Mouse (Mus musculus) lung, embryonic 14.5 days (tissue): Measurements from ENCODE around the gene Ikzf2. TPM values are rescaled to one million over a fixed set of nuclear protein-coding genes. Genes with fewer than 3 reads are reported as not detected.

Source experiments
- ATAC-seq: fragments of 200-750 bp; cut with Nextera tagmentation; 2 replicates; pipeline ENCODE4 v1.8.0; 2017; ENCODE audit warnings: mild to moderate bottlenecking, moderate TSS enrichment, moderate library complexity; ENCODE audit not compliant: insufficient read depth
- DNase-seq: peaks from one replicate; pipeline ENCODE4 v3.0.0-alpha.2; 2015
- H3K27ac ChIP-seq: fragments of 300-500 bp; sonication (generic); 2 replicates; pipeline ENCODE4 v1.5.1; 2014; ENCODE audit warnings: low read depth, mild to moderate bottlenecking, moderate library complexity
- H3K27me3 ChIP-seq: fragments of 300-500 bp; sonication (generic); 2 replicates; pipeline ENCODE4 v1.6.1; 2014; ENCODE audit warnings: low read length, control low read depth; ENCODE audit not compliant: insufficient read depth
- H3K36me3 ChIP-seq: fragments of 300-500 bp; sonication (generic); 2 replicates; pipeline ENCODE4 v1.6.1; 2014; ENCODE audit warnings: control low read depth; ENCODE audit not compliant: insufficient read depth
- H3K4me1 ChIP-seq: fragments of 300-500 bp; sonication (generic); 2 replicates; pipeline ENCODE4 v1.6.1; 2014; ENCODE audit warnings: antibody characterized with exemption, control low read depth; ENCODE audit not compliant: insufficient read depth
- H3K4me2 ChIP-seq: fragments of 300-500 bp; sonication (generic); 2 replicates; pipeline ENCODE4 v1.6.1; 2014; ENCODE audit warnings: mild to moderate bottlenecking
- H3K4me3 ChIP-seq: fragments of 300-500 bp; sonication (generic); 2 replicates; pipeline ENCODE4 v1.5.1; 2014; ENCODE audit warnings: low read depth, low read length
- H3K9ac ChIP-seq: fragments of 300-500 bp; sonication (generic); 2 replicates; pipeline ENCODE4 v1.6.1; 2014
- H3K9me3 ChIP-seq: fragments of 300-500 bp; sonication (generic); 2 replicates; pipeline ENCODE4 v1.6.1; 2016; ENCODE audit warnings: low read depth, low read length, control low read depth
- CTCF ChIP-seq: IDR thresholded peaks from 2 replicates; pipeline ENCODE4 v1.5.1; 2016; ENCODE audit warnings: antibody characterized with exemption, low read depth
- WGBS: fragments of 180-500 bp; shearing (Covaris S2); extraction: QIAGEN DNeasy Blood & Tissue Kit; methylation state at CpG from one replicate; pipeline ENCODE4 v1.1.7; 2014; 5-methylcytosine and 5-hydroxymethylcytosine counted together
- polyA plus RNA-seq: library from polyadenylated mRNA; unstranded; fragments of >200 nt; fragmentation: Nextera tagmentation; extraction: Ambion mirVana; gene quantifications from 2 replicates; pipeline ENCODE4 v1.2.1, GENCODE M21; 2014

The Ikzf2 gene
- polyA plus RNA-seq, 1 experiment from 2014 or later, result 3.4 TPM

DNA sequence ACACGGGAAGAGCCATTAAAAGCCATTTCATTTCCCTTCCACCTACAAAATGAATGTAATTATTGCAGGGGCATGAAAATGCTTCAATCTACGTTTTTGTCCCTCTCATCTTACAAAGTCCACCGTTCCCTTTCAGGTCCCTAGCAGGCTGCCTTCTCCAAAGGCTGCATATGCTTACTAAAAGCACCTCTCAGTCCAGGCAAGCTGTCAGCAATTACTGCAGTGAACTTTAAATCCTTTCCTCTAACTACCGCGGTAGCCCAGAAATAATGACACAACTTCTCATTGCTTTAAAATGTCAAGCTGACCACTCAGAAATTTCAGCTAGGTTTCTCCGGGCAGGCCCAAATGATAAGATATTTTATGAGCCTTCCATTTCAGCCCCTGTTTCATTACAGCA is 95.2 kb downstream of the Ikzf2 start:
- Histone ChIP-seq H3K4me1 (no peaks in the 10 kb centered on the region), H3K9me3 (no peaks in the 10 kb centered on the region), H3K27me3 (no peaks in the 10 kb centered on the region), H3K27ac (no peak overlapping the region), H3K4me3 (no peak overlapping the region), H3K36me3 (no peaks in the 10 kb centered on the region), H3K9ac (no peak overlapping the region), H3K4me2 (no peak overlapping the region)
- DNase-seq (no peak), ATAC-seq (no peak)
- WGBS, result 63% methylated on average over 6 of the region's 6 CpGs
- TF ChIP-seq CTCF, result no peak

GRCm38 (mm10) chr1:69591328-69591801 is 95.7 kb downstream of the Ikzf2 start:
- Histone ChIP-seq H3K9ac (no peak overlapping the region), H3K27ac (no peak overlapping the region), H3K27me3 (no peaks in the 10 kb centered on the region), H3K4me1 (no peaks in the 10 kb centered on the region), H3K36me3 (no peaks in the 10 kb centered on the region), H3K9me3 (no peaks in the 10 kb centered on the region), H3K4me3 (no peak overlapping the region), H3K4me2 (no peak overlapping the region)
- ATAC-seq (peak; percentile 62; the same call in 1 of the 2 replicates), DNase-seq (peak; percentile 50)
- 40% methylated on average over 7 of the region's 7 CpGs for WGBS
- TF ChIP-seq CTCF, result no peak

DNA sequence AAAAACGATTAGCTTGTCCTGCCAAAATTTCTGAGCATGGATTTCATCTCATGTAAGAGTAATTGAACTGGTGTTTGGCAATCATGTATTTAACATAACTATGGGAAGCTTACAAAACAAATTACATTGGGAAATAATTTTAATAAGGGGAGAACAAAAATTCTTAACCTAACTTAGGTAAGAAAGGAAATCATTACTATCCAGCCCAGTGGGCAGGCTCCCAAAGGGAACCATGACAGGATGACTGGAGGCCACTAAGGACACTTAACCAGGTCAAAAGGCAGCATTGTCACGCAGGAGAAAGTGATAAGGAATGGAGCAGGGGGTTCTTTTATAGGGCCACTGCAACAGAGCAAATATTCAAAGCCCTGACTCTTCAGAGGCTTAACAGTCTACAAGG is 101.5 kb downstream of the Ikzf2 start:
- 45% methylated on average over 2 of the region's 2 CpGs for WGBS
- no peak for DNase-seq
- Histone ChIP-seq H3K9ac (no peak overlapping the region), H3K9me3 (no peaks in the 10 kb centered on the region), H3K27me3 (no peaks in the 10 kb centered on the region), H3K4me1 (no peaks in the 10 kb centered on the region), H3K4me3 (no peak overlapping the region), H3K36me3 (no peaks in the 10 kb centered on the region), H3K27ac (no peak overlapping the region), H3K4me2 (no peak overlapping the region)
- TF ChIP-seq CTCF, result no peak
- ATAC-seq, result no peak

DNA sequence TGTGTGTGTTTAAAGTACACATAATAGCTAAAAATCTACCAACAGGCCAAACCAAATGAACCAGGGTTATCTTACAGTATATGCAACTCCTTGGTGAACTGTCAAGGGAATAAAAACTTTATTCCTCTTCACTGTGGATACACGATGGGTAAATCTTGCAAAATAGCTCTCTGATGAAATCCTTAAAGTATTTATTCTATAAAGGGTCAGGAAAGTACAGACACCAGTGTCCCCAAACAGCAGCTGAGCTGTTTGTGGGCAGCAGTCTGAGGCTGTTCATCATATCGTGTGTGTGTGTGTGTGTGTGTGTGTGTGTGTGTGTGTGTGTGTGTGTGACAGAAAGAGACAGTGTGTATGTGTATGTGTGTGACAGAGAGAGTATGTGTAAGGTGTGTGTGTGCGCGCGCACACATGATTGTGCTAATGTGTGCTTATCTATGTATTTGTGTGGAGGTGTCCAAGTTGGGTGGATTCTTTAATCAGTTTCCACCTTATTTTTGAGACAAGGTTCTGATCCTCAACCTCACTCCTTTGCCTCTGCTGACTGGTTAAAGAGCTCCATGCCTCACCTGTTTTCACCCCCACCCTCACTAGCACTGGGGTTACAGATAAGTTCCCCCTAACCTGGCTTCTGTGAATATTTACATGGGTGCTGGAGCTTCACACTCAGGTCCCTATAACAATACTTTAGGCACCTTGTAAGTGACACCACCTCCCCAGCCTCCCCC is 102.9 kb downstream of the Ikzf2 start:
- no peak overlapping the region for H3K4me2 ChIP-seq
- no peaks in the 10 kb centered on the region for H3K4me1 ChIP-seq
- no peak overlapping the region for H3K4me3 ChIP-seq
- no peaks in the 10 kb centered on the region for H3K36me3 ChIP-seq
- 79% methylated on average over 5 of the region's 5 CpGs for WGBS
- H3K27me3 ChIP-seq, result no peaks in the 10 kb centered on the region
- no peak overlapping the region for H3K9ac ChIP-seq
- ATAC-seq (no peak), DNase-seq (no peak)
- no peak for TF ChIP-seq CTCF
- no peaks in the 10 kb centered on the region for H3K9me3 ChIP-seq
- H3K27ac ChIP-seq, result no peak overlapping the region

- no peak for ATAC-seq
- no peaks in the 10 kb centered on the region for H3K9me3 ChIP-seq
- TF ChIP-seq CTCF, result no peak
- H3K4me1 ChIP-seq, result no peaks in the 10 kb centered on the region
- no peak for DNase-seq
- no peaks in the 10 kb centered on the region for H3K27me3 ChIP-seq
- no peak overlapping the region for H3K9ac ChIP-seq
- 76% methylated on average over 4 of the region's 4 CpGs for WGBS
- no peak overlapping the region for H3K27ac ChIP-seq
- H3K36me3 ChIP-seq, result no peaks in the 10 kb centered on the region
- H3K4me2 ChIP-seq, result no peak overlapping the region
- no peak overlapping the region for H3K4me3 ChIP-seq
Observed at GRCm38 (mm10) chr1:69578917-69579316, 108.1 kb downstream of the Ikzf2 start.

GRCm38 (mm10) chr1:69559443-69560090 is 127.5 kb downstream of the Ikzf2 start:
- no peak for DNase-seq
- no peak for ATAC-seq
- Histone ChIP-seq H3K4me2 (no peak overlapping the region), H3K27me3 (no peaks in the 10 kb centered on the region), H3K36me3 (no peaks in the 10 kb centered on the region), H3K4me1 (no peaks in the 10 kb centered on the region), H3K9me3 (no peaks in the 10 kb centered on the region), H3K27ac (no peak overlapping the region), H3K4me3 (no peak overlapping the region), H3K9ac (no peak overlapping the region)
- TF ChIP-seq CTCF, result no peak
- 62% methylated on average over 5 of the region's 5 CpGs for WGBS

GRCm38 (mm10) chr1:69555636-69556151 is 131.4 kb downstream of the Ikzf2 start:
- TF ChIP-seq CTCF, result no peak
- Histone ChIP-seq H3K27me3 (no peaks in the 10 kb centered on the region), H3K4me2 (no peak overlapping the region), H3K4me3 (no peak overlapping the region), H3K36me3 (no peaks in the 10 kb centered on the region), H3K9me3 (no peaks in the 10 kb centered on the region), H3K4me1 (no peaks in the 10 kb centered on the region), H3K9ac (no peak overlapping the region), H3K27ac (no peak overlapping the region)
- 66% methylated on average over 5 of the region's 5 CpGs for WGBS
- ATAC-seq (no peak), DNase-seq (peak; percentile 3)
